Mouse (Mus musculus) gastrocnemius, adult 2 months (tissue): ENCODE data around the gene Hhatl. TPM values are rescaled to one million over a fixed set of nuclear protein-coding genes. Genes with fewer than 3 reads are reported as not detected.

Experiments used
- DNase-seq: peaks from one replicate; pipeline ENCODE4 v3.0.0; 2022
- H3K27ac ChIP-seq: fragments of 200-600 bp; 2 replicates; pipeline ENCODE4 v1.8.1; 2022; ENCODE audit warnings: mild to moderate bottlenecking
- H3K4me3 ChIP-seq: fragments of 200-600 bp; 2 replicates; pipeline ENCODE4 v1.8.1; 2022; ENCODE audit warnings: mild to moderate bottlenecking, moderate library complexity
- CTCF ChIP-seq: fragments of 200-600 bp; IDR thresholded peaks from 2 replicates; pipeline ENCODE4 v1.8.1; 2022; ENCODE audit warnings: antibody characterized with exemption, mild to moderate bottlenecking, moderate library complexity
- intact Hi-C: fragments of 180-260 bp; cut with DNase I; formaldehyde crosslinking; loops from one replicate; pipeline ENCODE4 v1.15.1; 2025
- long read RNA-seq, 2 experiments: library from polyadenylated mRNA; stranded (forward); transcript quantifications; one replicate each; pipeline ENCODE4 v2.0.0; 2021
- total RNA-seq, 2 experiments: library from RNA; stranded (reverse); gene quantifications; 2 replicates each; pipeline ENCODE4 v1.2.3; 2021

Hhatl gene
- 100 to 1,000 TPM; 151 to 153 TPM for total RNA-seq
- long read RNA-seq, experiment 1, transcript Hhatl-201 (12 exons, 1,870 nt), result major isoform, 113 of 277 reads
- long read RNA-seq, experiment 1, partial matches to known transcripts, result 63 of 277 reads
- long read RNA-seq, experiment 1, other reads (novel, unspliced or antisense), result 101 of 277 reads
- long read RNA-seq, experiment 2, transcript Hhatl-201 (12 exons, 1,870 nt), result major isoform, 105 of 284 reads
- long read RNA-seq, experiment 2, partial matches to known transcripts, result 56 of 284 reads
- long read RNA-seq, experiment 2, other reads (novel, unspliced or antisense), result 123 of 284 reads

GRCm38 (mm10) chr9:121791757-121792521 lies at the start of gene Hhatl:
Hhatl (minus strand) TSS chr9:121792507.
- peak within 1 kb of the TSS; percentile 73 for H3K4me3 ChIP-seq
- DNase-seq, result peak; percentile 89
- intact Hi-C loops, result loop anchor here (1.0 to 2.0 kb wide), 2 partner anchors 15 to 31 kb away; partner anchors contain the start of gene Klhl40
- peak within 1 kb of the TSS; percentile 99 for H3K27ac ChIP-seq
- 0 out of 2 replicates have a peak, but pooled peaks have one; percentile 4 for TF ChIP-seq CTCF

- Histone ChIP-seq H3K27ac (no peak overlapping the region), H3K4me3 (peak overlapping the region; percentile 73)
- no peak for DNase-seq
- intact Hi-C loops, result no loop called here
- TF ChIP-seq CTCF, result no peak
These were observed 47.3 kb upstream of the Hhatl start for GRCm38 (mm10) chr9:121839622-121839965.

GRCm38 (mm10) chr9:121838829-121839621 lies 46.7 kb upstream of the Hhatl start, which contains the start of gene Ccdc13:
Ccdc13 (minus strand) TSS chr9:121839461.
- Histone ChIP-seq H3K27ac (no peak within 1 kb of the TSS), H3K4me3 (peak within 1 kb of the TSS; percentile 73)
- intact Hi-C loops, result no loop called here
- no peak for TF ChIP-seq CTCF
- DNase-seq, result peak; percentile 69

- Histone ChIP-seq H3K27ac (no peak overlapping the region), H3K4me3 (no peak overlapping the region)
- intact Hi-C loops, result no loop called here
- TF ChIP-seq CTCF, result no peak
- no peak for DNase-seq
These were observed 45.7 kb upstream of the Hhatl start for GRCm38 (mm10) chr9:121838008-121838407.

- Histone ChIP-seq H3K4me3 (no peak overlapping the region), H3K27ac (no peak overlapping the region)
- no peak for DNase-seq
- no peak for TF ChIP-seq CTCF
- intact Hi-C loops, result loop anchor here (5.0 kb wide), 1 partner anchor 43 kb away; no protein-coding TSS in a partner anchor
These were observed 41.5 kb upstream of the Hhatl start for GRCm38 (mm10) chr9:121833825-121834224.

DNA sequence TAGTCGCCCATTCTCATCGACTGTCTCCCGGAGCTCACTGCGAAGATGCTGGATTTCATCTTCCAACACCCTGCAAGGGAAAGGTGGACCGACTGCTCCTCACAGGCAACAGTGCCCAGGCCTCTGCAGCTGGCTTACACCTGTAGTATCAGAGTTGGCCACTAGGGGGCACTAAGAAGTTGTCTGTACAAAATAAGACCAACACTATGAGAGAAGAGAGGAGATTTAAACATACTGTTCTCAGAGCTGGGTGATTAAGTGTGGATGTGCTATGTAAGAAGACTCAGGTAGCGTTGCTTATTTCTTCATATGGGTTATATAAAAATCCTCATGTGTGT lies 38.6 kb upstream of the Hhatl start:
- TF ChIP-seq CTCF, result peak; percentile 88
- intact Hi-C loops, result loop anchor here (2.0 to 5.0 kb wide), 2 partner anchors 46 to 132 kb away; no protein-coding TSS in a partner anchor
- peak; percentile 84 for DNase-seq
- H3K4me3 ChIP-seq, result no peak overlapping the region
- no peak overlapping the region for H3K27ac ChIP-seq

DNA sequence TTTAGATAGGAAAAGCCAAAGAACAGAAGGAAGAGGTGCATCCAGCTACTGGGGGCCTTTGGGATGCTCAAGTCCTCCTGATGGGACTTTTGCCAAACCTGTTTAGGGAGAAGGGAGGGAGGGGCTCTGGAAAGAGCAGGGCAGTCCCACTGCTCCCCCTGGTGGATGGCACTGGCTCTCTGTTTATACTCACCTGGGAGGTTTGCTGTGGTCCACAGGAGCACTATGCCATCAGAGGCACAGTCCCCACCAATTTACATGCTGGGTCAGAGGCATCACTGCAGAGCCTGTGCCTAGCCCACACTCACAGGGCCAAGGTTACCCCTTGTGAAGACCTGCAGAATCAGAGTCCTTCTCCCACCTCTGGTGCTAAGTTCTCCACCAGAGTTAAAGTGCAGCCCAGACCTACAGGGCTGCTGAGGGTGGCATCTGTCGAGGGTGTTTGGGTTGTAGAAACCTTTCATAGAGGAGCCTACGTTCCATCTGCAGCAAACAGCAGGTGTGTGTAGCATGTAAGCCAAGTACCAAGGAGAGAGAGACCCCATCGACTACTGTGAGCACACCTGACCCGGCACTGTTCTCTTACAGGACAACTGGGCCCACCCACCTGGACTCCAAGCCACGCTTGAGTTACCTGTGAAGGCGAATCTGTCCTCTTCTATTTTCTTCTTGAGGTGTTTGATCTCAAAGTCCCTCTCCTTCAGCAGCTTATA lies 38.1 kb upstream of the Hhatl start:
- peak; percentile 78 for DNase-seq
- peak; percentile 76 for TF ChIP-seq CTCF
- H3K27ac ChIP-seq, result peak overlapping the region; percentile 13; the same call in 1 of the 2 replicates
- H3K4me3 ChIP-seq, result no peak overlapping the region
- intact Hi-C loops, result loop anchor here (2.0 to 5.0 kb wide), 2 partner anchors 47 to 132 kb away; no protein-coding TSS in a partner anchor

- no peak for DNase-seq
- TF ChIP-seq CTCF, result no peak
- Histone ChIP-seq H3K4me3 (no peak overlapping the region), H3K27ac (no peak overlapping the region)
- intact Hi-C loops, result no loop called here
These were observed 37.1 kb upstream of the Hhatl start for GRCm38 (mm10) chr9:121829270-121829992.

- Histone ChIP-seq H3K4me3 (no peak overlapping the region), H3K27ac (no peak overlapping the region)
- DNase-seq, result no peak
- TF ChIP-seq CTCF, result no peak
- intact Hi-C loops, result no loop called here
These were observed 36.0 kb upstream of the Hhatl start for GRCm38 (mm10) chr9:121828314-121828713.

DNA sequence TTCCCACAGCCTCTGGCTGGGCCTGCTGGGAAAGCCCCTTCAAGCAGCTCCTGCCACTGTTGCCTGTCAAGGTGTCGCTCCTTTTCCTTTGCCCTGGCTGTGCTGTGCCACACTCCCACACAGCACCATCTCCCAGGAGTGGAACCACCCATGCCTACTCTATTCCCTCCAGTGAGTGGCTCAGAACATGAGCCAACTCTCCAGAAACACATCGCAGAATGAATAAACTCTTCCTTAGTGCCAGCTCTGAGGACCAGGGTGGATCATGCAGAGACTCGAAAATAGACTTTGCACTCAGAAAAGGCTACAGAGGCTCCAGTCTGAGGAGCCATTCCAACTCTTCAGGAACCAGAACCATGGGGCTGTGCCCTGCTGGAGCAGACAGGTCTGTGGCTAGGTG lies 34.0 kb upstream of the Hhatl start:
- TF ChIP-seq CTCF, result no peak
- intact Hi-C loops, result no loop called here
- Histone ChIP-seq H3K4me3 (no peak overlapping the region), H3K27ac (no peak overlapping the region)
- no peak for DNase-seq

- Histone ChIP-seq H3K4me3 (no peak overlapping the region), H3K27ac (peak overlapping the region; percentile 66)
- intact Hi-C loops, result loop anchor here (2.0 kb wide), 1 partner anchor 31 kb away; the partner anchor contains the start of gene Hhatl
- no peak for DNase-seq
- no peak for TF ChIP-seq CTCF
These were observed 31.7 kb upstream of the Hhatl start for GRCm38 (mm10) chr9:121823991-121824390.
